Mouse (Mus musculus) gastrocnemius, adult 8-10 months (tissue): Measurements from ENCODE around the gene Col4a4. TPM values are rescaled to one million over a fixed set of nuclear protein-coding genes. Genes with fewer than 3 reads are reported as not detected.

Source experiments
- DNase-seq, 2 experiments: peaks; one replicate each; pipeline ENCODE4 v3.0.0; 2022; ENCODE audit warnings: low spot score in 2 of 2
- total RNA-seq, 4 experiments: library from RNA; stranded (reverse); gene quantifications; 2 replicates each; pipeline ENCODE4 v1.2.4; 2022

The Col4a4 gene
- total RNA-seq, 4 experiments from 2014 or later = 0.39 to 0.97 (median 0.74) TPM

- no peak for DNase-seq
Measured at GRCm38 (mm10) chr1:82415641-82416040, 171.0 kb downstream of the Col4a4 start.

- no peak for DNase-seq
Measured at GRCm38 (mm10) chr1:82414434-82415045, 172.1 kb downstream of the Col4a4 start.

GRCm38 (mm10) chr1:82412085-82412484 is 174.6 kb downstream of the Col4a4 start:
- DNase-seq = no peak

- DNase-seq = no peak
Measured at GRCm38 (mm10) chr1:82411521-82411920, 175.1 kb downstream of the Col4a4 start.

- DNase-seq = peak in 1 of 2 experiments; percentile 1
Measured at GRCm38 (mm10) chr1:82410548-82410947, 176.1 kb downstream of the Col4a4 start.

GRCm38 (mm10) chr1:82409271-82409670 is 177.4 kb downstream of the Col4a4 start:
- peak in 1 of 2 experiments; percentile 1 for DNase-seq

GRCm38 (mm10) chr1:82407786-82408185 is 178.9 kb downstream of the Col4a4 start:
- DNase-seq = no peak

Other genes with a start within 250 kb of the Col4a4 start
- gene Col4a3, start 72 bp upstream of the Col4a4 start, total RNA-seq = 1 to 10 TPM in 1 of 4 experiments, under 1 TPM in 3; 0.44 to 1.3 (median 0.66) TPM
- gene Mff, start 138.0 kb upstream of the Col4a4 start, total RNA-seq = 100 to 1,000 TPM; 118 to 174 (median 140) TPM
- not detected for gene Tm4sf20, start 181.6 kb upstream of the Col4a4 start, total RNA-seq
- not detected for gene Gm47791, start 184.4 kb upstream of the Col4a4 start, total RNA-seq